Mouse (Mus musculus): ENCODE measurements around the gene Cdca3.

DNA sequence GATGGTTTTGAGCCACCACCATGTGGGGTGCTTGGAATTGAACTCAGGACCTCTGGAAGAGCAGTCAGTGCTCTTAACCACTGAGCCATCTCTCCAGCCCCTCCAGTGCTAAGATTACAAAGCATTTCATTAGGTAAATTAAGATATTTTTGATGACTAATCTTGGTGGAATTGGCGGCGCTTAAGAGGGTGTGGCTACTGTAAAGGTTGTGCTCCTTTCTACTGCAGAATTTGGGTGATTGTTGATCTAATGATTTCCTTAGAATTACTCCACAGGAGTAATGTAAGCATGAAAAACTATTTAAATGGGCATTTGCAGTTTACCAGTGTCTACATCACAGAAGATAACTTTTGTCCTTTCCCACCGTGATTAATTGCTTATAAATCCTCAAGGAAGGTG, 25.0 kb upstream of the Cdca3 start:
- TF ChIP-seq CTCF (IDR thresholded peaks at IDR 0.05; ENCODE audit: control insufficient read depth, insufficient read depth, low read length) (no peak), POLR2A (IDR thresholded peaks at IDR 0.05; ENCODE audit: borderline replicate concordance, control insufficient read depth, low read depth, low read length) (no peak)
